Mouse (Mus musculus) lung, embryonic 14.5 days (tissue): Measurements from ENCODE around the gene Cbfa2t2. TPM values are rescaled to one million over a fixed set of nuclear protein-coding genes. Genes with fewer than 3 reads are reported as not detected.
A peak's percentile ranks its signal among the peaks of the same experiment; 100 is the strongest.

Experiments used
- ATAC-seq: fragments of 200-750 bp; cut with Nextera tagmentation; 2 replicates; pipeline ENCODE4 v1.8.0; 2017; ENCODE audit warnings: mild to moderate bottlenecking, moderate TSS enrichment, moderate library complexity; ENCODE audit not compliant: insufficient read depth
- DNase-seq: peaks from one replicate; pipeline ENCODE4 v3.0.0-alpha.2; 2015
- H3K27ac ChIP-seq: fragments of 300-500 bp; sonication (generic); 2 replicates; pipeline ENCODE4 v1.5.1; 2014; ENCODE audit warnings: low read depth, mild to moderate bottlenecking, moderate library complexity
- H3K27me3 ChIP-seq: fragments of 300-500 bp; sonication (generic); 2 replicates; pipeline ENCODE4 v1.6.1; 2014; ENCODE audit warnings: low read length, control low read depth; ENCODE audit not compliant: insufficient read depth
- H3K36me3 ChIP-seq: fragments of 300-500 bp; sonication (generic); 2 replicates; pipeline ENCODE4 v1.6.1; 2014; ENCODE audit warnings: control low read depth; ENCODE audit not compliant: insufficient read depth
- H3K4me1 ChIP-seq: fragments of 300-500 bp; sonication (generic); 2 replicates; pipeline ENCODE4 v1.6.1; 2014; ENCODE audit warnings: antibody characterized with exemption, control low read depth; ENCODE audit not compliant: insufficient read depth
- H3K4me2 ChIP-seq: fragments of 300-500 bp; sonication (generic); 2 replicates; pipeline ENCODE4 v1.6.1; 2014; ENCODE audit warnings: mild to moderate bottlenecking
- H3K4me3 ChIP-seq: fragments of 300-500 bp; sonication (generic); 2 replicates; pipeline ENCODE4 v1.5.1; 2014; ENCODE audit warnings: low read depth, low read length
- H3K9ac ChIP-seq: fragments of 300-500 bp; sonication (generic); 2 replicates; pipeline ENCODE4 v1.6.1; 2014
- H3K9me3 ChIP-seq: fragments of 300-500 bp; sonication (generic); 2 replicates; pipeline ENCODE4 v1.6.1; 2016; ENCODE audit warnings: low read depth, low read length, control low read depth
- CTCF ChIP-seq: IDR thresholded peaks from 2 replicates; pipeline ENCODE4 v1.5.1; 2016; ENCODE audit warnings: antibody characterized with exemption, low read depth
- WGBS: fragments of 180-500 bp; shearing (Covaris S2); extraction: QIAGEN DNeasy Blood & Tissue Kit; methylation state at CpG from one replicate; pipeline ENCODE4 v1.1.7; 2014; 5-methylcytosine and 5-hydroxymethylcytosine counted together
- polyA plus RNA-seq: library from polyadenylated mRNA; unstranded; fragments of >200 nt; fragmentation: Nextera tagmentation; extraction: Ambion mirVana; gene quantifications from 2 replicates; pipeline ENCODE4 v1.2.1, GENCODE M21; 2014

Gene Cbfa2t2
- polyA plus RNA-seq, 1 experiment from 2014 or later: 39.8 TPM

DNA sequence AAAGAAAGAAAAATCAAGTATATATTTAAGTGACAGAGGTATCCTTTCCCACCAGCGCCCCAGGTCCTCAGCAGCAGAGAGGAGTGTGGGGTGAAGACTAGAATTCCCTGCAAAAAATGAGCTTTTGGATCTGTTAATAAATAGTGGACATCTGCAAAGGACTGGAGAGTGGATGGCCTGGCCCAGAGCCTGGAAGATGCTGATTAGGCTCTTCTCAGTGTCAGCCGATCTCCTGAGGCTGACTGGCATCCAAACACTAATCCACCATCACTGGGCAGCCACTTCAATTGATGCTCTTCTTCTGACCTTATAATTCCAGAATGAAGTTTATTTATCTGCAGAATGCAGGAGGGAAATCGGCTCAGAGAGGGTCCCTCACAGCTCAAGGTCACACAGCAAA, 136.7 kb downstream of the Cbfa2t2 start:
- Histone ChIP-seq H3K27ac (no peak overlapping the region), H3K36me3 (no peaks in the 10 kb centered on the region)
- no peak for ATAC-seq

DNA sequence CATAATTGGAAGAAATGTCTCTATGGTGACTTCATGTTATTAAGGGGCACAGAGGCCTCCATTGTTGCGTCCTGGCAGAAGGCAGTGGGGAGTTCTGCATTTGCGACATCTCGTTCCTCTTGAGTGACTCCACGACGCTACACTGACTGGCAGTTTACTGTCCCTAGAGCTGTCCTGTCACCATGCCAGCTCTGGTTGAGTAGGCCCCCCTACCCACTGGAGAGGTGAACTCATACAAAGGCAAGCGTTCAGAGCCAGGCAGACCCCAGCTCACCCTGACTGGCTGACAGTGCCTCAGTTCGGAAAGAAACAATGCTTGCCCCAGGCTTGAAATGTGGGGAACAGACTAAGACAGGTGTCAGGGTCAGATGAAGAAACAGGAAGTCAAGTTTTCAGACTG, 138.0 kb downstream of the Cbfa2t2 start:
- no peak for TF ChIP-seq CTCF
- Histone ChIP-seq H3K36me3 (no peaks in the 10 kb centered on the region), H3K4me1 (peaks cover 8% of the 10 kb centered on the region; the same call in 1 of the 2 replicates), H3K27me3 (no peaks in the 10 kb centered on the region), H3K27ac (no peak overlapping the region), H3K9ac (no peak overlapping the region), H3K4me2 (no peak overlapping the region), H3K9me3 (no peaks in the 10 kb centered on the region), H3K4me3 (no peak overlapping the region)
- DNase-seq: no peak
- WGBS: 74% methylated on average over 7 of the region's 7 CpGs
- ATAC-seq: no peak

More for the DNA sequence above, 136.7 kb downstream of the Cbfa2t2 start:
- Histone ChIP-seq H3K9me3 (no peaks in the 10 kb centered on the region), H3K4me1 (peaks cover 14% of the 10 kb centered on the region), H3K9ac (no peak overlapping the region), H3K4me3 (no peak overlapping the region), H3K27me3 (no peaks in the 10 kb centered on the region), H3K4me2 (no peak overlapping the region)
- DNase-seq: no peak
- WGBS: 66% methylated on average over 3 of the region's 3 CpGs
- no peak for TF ChIP-seq CTCF

DNA sequence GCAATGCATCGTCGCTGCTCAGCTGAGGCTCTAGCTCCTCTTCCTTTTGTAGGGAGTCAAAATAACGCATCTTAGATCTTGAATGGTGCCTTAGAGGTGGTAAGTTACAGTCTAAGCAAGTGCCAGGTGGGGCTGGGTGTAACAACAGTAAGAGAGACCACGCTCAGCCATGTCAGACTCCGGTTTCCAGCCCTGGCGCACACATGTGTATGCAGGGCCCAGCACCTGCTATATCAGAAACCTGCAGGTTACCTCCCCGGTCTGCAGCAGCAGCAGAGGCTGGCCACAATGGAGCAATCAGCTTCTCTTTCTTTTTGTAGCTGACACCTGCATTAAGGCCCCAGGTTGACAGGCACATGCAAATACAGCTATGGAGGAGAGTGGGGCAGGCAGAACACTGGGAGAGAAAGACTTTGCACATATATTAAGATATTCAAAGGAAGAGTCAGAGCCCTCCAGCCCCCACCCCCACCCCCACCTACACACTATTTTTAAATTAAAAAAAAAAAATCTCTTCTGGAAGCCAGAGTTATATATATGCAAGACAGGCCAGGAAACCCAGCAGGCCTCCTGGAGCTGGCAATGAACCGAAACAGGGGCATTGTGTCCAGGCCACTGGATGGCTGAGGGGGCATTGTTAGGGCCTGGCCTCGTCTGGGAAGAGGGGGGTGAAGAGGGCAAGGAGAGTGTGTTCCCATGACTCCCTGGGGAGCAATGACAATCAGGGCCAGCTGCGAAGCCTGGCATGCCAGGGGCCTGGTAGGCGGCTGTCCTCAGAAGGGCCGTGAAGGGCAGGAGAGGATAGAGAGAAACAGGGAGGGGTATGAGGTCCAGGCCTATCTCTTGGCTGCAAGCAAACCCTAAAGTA, 140.8 kb downstream of the Cbfa2t2 start:
- DNase-seq: no peak
- no peaks in the 10 kb centered on the region for H3K36me3 ChIP-seq
- no peak for ATAC-seq
- H3K27ac ChIP-seq: no peak overlapping the region
- no peak overlapping the region for H3K9ac ChIP-seq
- H3K4me2 ChIP-seq: no peak overlapping the region
- no peak for TF ChIP-seq CTCF
- 57% methylated on average over 12 of the region's 12 CpGs for WGBS
- H3K27me3 ChIP-seq: no peaks in the 10 kb centered on the region
- H3K9me3 ChIP-seq: no peaks in the 10 kb centered on the region
- H3K4me3 ChIP-seq: no peak overlapping the region
- H3K4me1 ChIP-seq: no peaks in the 10 kb centered on the region

DNA sequence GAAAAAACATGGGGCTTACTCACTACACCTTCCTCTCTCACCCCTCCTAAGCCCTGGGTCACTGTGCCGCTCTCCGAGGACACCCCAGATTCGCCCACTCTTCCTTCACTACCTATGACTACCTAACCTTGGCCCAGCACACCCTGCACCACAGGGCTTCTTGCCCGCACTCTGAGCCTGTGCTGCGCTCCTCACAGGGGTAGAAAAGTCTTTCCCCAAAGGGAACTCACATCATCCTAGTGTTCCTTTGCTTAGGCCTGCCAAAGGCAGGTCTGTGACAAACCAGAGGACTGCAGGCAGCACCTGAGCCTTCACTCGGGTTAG, 141.4 kb downstream of the Cbfa2t2 start:
- Histone ChIP-seq H3K9ac (no peak overlapping the region), H3K36me3 (no peaks in the 10 kb centered on the region), H3K4me1 (no peaks in the 10 kb centered on the region), H3K27me3 (no peaks in the 10 kb centered on the region), H3K4me2 (no peak overlapping the region), H3K9me3 (no peaks in the 10 kb centered on the region), H3K4me3 (no peak overlapping the region), H3K27ac (no peak overlapping the region)
- WGBS: 83% methylated on average over 6 of the region's 6 CpGs
- ATAC-seq (no peak), DNase-seq (no peak)
- no peak for TF ChIP-seq CTCF

DNA sequence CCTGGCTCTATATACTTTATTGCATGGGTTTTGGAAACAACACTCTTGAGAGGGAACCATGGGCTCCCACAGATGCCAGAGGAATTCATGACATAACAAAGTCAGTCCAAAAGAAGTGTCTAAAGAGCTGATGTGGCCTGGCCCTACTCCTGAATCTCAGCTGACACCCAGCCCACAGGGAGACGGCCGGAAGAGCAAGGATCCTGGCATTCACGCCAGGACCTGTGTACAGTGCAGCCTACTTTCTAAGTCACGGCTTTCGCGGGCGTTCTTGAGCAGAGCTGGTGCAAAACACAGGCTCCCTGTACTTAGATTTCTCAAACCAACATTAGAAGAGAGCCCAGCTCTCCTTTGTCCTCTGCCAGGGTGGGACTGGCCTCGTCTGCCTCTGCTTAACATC, 144.3 kb downstream of the Cbfa2t2 start:
- WGBS: 68% methylated on average over 8 of the region's 8 CpGs
- Histone ChIP-seq H3K4me3 (no peak overlapping the region), H3K27me3 (no peaks in the 10 kb centered on the region), H3K27ac (no peak overlapping the region), H3K9me3 (no peaks in the 10 kb centered on the region), H3K4me2 (no peak overlapping the region), H3K36me3 (no peaks in the 10 kb centered on the region), H3K4me1 (peaks cover 5% of the 10 kb centered on the region; the same call in 1 of the 2 replicates), H3K9ac (no peak overlapping the region)
- no peak for TF ChIP-seq CTCF
- no peak for DNase-seq
- no peak for ATAC-seq

DNA sequence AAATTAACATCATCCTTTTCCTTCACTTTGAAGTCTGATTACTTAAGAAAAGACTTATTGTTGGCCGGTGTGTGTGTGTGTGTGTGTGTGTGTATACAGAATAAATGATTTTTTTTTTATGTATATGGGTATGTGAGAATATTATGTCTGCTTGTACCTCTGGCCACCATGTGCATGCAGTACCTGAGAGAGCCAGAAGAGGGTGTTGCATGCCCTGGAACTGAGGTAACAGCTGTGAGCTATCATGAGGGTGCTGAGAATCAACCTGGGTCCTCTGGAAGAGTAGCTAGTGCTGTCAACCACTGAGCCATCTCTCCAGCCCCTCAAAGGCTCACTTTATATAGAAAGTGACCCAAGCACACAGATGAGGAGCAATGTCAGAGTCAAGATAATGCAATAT, 145.1 kb downstream of the Cbfa2t2 start:
- DNase-seq (no peak), ATAC-seq (no peak)
- no peak overlapping the region for H3K4me3 ChIP-seq
- TF ChIP-seq CTCF: peak; percentile 37
- no peak overlapping the region for H3K27ac ChIP-seq
- no peak overlapping the region for H3K9ac ChIP-seq
- peaks cover 5% of the 10 kb centered on the region; the same call in 1 of the 2 replicates for H3K4me1 ChIP-seq
- no peaks in the 10 kb centered on the region for H3K27me3 ChIP-seq
- no peak overlapping the region for H3K4me2 ChIP-seq
- no peaks in the 10 kb centered on the region for H3K9me3 ChIP-seq
- WGBS: 91% methylated on average over 1 of the region's 1 CpGs
- no peaks in the 10 kb centered on the region for H3K36me3 ChIP-seq

DNA sequence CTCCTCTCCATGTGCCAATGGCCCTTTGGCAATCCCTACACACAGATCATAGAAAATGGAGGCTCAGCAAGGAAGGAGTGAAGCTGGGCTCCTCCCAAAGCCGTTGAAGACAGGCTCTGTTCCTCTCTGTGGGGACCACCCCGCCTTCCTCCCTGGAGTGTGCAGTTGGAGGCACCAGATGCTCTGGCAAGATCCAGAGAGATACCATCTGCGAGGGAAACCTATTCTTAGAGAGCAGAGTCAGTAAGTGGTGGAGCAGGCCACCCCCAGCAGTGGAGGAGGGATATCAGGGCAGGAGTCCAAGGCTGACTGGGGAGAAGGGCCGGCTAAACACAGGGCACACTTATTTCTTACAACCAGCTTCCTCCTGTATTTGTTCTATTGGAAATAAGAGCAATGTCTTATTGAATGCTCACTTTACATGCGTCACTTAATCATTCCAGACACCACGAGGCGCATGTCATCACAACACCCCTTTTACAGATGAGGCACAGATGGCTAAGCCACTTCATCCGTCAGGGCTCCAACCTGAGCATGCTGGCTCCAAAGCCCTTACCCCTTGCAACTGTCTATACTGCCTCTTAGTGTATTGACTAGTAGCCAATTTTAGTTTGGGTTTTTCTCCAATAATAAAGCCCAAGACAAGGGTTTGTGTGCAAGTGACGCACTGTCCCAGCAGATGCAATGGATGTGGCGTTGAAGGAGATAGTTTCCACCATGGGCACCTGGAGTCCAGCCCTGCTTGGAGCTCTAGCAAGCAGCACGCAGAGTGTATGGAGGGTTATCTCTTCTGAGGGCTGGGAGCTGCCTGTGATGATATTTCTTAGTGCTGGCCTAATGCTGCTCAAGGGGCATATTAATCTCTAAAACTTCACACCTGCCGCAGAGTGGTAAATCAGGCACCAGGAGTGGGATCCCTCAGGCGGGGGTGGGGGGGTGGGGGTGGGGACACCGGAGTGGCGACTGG, 147.9 kb downstream of the Cbfa2t2 start:
- no peaks in the 10 kb centered on the region for H3K27me3 ChIP-seq
- no peak overlapping the region for H3K9ac ChIP-seq
- DNase-seq (peak; percentile 59), ATAC-seq (peak; percentile 78; the same call in 1 of the 2 replicates)
- no peak overlapping the region for H3K4me3 ChIP-seq
- 0 out of 2 replicates have a peak, but pooled peaks cover 6% of the 10 kb centered on the region for H3K36me3 ChIP-seq
- H3K4me2 ChIP-seq: no peak overlapping the region
- WGBS: 48% methylated on average over 15 of the region's 15 CpGs
- H3K27ac ChIP-seq: no peak overlapping the region
- H3K9me3 ChIP-seq: no peaks in the 10 kb centered on the region
- peaks cover 5% of the 10 kb centered on the region; the same call in 1 of the 2 replicates for H3K4me1 ChIP-seq
- no peak for TF ChIP-seq CTCF
